Mouse (Mus musculus) c-Kit-positive CD71-positive TER-119-positive erythroid progenitor cells, embryonic 14.5 days (primary cell): ENCODE measurements around the gene Rap1gap.

Source experiments
- DNase-seq: peaks from one replicate; pipeline ENCODE4 v3.0.0-alpha.2; 2013; ENCODE audit warnings: low spot score

The Rap1gap gene

GRCm38 (mm10) chr4:137744433-137744918 lies 80.0 kb downstream of the Rap1gap start:
- no peak for DNase-seq

DNA sequence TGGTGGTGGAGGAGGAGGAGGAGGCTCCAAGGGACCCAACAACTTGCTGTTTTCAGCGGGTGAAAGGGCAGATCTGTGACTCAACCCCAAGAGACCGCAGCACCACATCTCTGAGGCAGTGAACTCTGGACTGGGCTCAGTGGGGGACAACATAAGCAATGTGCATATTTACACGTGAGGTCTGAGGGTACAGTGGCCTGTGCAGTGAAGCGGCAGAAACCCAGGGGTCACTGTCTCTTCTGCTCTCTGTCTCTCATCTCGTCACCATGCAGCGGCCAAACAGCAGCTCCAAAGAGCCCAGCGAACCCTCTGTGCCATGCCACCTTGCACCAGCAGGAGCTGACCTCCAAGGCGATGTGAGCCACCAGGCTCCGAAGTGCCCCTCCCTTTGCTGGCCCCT lies 82.6 kb downstream of the Rap1gap start:
- no peak for DNase-seq

- no peak for DNase-seq
Observed at GRCm38 (mm10) chr4:137747590-137747989, 83.1 kb downstream of the Rap1gap start.

DNA sequence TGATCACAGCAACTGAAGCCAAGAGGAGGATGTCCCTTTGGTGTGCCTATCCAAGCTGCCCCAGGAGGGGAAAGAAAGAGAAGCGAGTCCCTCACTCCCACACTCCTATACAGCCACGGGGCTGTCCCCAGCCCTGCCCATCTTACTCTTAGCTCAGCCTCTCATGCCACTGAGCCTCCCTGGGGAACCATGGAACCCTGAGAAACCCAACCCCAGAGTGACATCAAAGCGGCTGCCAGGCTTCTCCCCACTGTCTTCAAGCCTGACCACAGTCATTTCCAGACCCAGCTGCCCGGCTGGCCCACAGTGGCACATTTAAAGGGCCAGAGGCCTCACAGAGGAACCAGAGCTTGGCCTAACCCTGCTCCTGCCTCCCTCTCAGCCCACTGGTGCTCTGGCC lies 84.2 kb downstream of the Rap1gap start:
- DNase-seq = no peak

DNA sequence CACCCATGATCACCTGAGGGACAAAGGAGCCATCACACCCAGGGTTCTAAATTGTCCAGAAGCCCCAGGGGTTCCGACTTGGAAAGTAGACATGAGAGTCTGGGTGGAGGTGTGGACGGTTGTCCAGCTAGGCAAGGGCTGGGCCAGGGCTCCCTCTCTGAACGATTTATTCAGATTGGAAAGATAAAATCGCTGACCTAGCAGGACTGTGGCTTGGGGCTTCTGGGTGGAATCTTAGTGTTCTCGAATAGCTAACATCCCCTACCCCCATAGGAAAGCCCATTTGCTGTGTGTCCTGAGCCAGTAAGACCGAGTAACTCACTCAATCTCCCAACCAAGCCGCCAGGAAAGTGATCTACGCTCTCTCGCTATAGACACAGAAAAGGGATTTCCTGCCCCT lies 85.2 kb downstream of the Rap1gap start:
- DNase-seq = no peak

DNA sequence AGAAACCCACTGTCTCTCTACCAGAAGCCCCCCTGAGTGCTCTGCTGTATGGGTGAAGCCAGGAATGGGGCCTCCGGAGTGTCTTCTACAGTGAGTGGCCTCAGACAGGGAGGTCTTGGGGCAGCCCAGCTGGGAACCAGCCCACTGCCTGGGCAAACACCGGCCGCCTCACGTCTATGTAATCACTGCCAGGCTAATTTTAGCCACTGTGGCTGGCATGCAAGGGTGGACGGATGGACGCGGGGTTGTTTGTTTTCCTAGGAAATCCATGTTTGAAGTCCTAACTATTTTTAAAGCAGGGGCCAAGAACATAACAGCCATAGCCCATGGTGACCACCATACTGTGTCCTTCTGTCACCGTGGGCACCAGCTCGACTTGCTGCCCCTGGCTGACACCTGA lies 85.6 kb downstream of the Rap1gap start:
- DNase-seq = no peak

- peak; percentile 95 for DNase-seq
Observed at GRCm38 (mm10) chr4:137751310-137751709, 86.8 kb downstream of the Rap1gap start.

GRCm38 (mm10) chr4:137751717-137752116 lies 87.2 kb downstream of the Rap1gap start:
- no peak for DNase-seq

DNA sequence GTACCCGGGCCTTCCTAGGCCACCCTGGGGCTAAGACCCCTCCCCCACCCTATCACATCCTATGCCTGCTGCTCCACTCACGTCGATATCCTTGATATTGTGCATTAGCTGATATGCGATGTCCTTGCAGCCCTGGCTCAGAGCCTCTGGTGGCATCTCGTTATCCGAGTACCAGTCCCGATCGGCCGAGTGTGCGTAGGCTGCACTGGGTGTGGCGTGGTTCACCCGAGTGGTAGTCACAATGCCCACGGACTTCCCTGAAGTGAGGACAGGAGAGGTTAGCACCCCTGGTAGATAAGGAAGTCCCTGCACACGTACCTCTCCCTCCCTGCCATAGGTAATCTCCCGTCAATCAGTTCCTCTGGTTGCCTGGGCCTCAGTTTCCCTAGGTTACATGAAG lies 87.9 kb downstream of the Rap1gap start:
- DNase-seq = peak; percentile 46

- DNase-seq = peak; percentile 49
Observed at GRCm38 (mm10) chr4:137753199-137753598, 88.7 kb downstream of the Rap1gap start.

- DNase-seq = no peak
Observed at GRCm38 (mm10) chr4:137754446-137754845, 89.9 kb downstream of the Rap1gap start.

DNA sequence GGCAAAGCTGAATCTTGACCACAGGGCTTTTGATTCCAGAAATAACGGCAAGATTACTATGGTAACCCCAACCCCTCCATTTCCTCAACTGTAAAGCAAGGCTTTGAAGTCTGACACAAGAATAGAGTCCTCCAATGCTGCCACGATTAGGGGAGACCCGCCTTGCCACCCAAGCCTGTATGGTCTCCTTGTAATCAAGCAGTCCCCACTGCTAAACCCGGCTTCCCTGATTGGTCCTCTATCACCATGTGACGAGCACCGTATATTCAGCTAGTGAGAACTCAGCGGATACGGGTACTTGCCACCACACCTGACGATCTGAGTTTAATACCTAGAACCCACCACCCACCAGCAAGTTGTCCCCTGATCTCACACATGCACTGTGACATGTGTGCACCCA lies 98.4 kb downstream of the Rap1gap start:
- no peak for DNase-seq

GRCm38 (mm10) chr4:137763920-137764495 lies 99.5 kb downstream of the Rap1gap start:
- DNase-seq = no peak

GRCm38 (mm10) chr4:137764621-137765020 lies 100.1 kb downstream of the Rap1gap start:
- no peak for DNase-seq

GRCm38 (mm10) chr4:137765554-137765971 lies 101.0 kb downstream of the Rap1gap start:
- DNase-seq = no peak

- DNase-seq = no peak
Observed at GRCm38 (mm10) chr4:137766365-137766764, 101.8 kb downstream of the Rap1gap start.

GRCm38 (mm10) chr4:137768381-137768780 lies 103.9 kb downstream of the Rap1gap start:
- DNase-seq = no peak

DNA sequence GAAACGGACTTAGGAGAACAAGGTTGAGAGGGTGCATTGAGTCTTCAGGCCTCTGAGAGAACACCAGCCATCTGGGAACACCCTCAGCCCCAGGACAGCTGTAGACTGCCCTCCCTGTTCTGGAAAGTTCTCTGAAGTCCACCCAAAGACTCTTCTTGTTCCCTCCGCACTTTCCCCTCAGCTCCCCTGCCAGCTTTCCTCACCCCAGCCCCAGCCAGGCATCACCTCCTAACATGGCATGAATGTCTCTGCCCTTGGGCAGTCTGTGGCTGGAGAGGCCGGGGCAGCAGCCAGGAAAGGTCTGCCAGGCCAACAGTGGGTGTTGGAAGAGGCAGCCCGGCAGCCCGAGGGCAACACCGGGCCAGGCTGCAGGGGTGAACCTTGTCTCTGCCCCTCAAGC lies 104.3 kb downstream of the Rap1gap start:
- DNase-seq = no peak

DNA sequence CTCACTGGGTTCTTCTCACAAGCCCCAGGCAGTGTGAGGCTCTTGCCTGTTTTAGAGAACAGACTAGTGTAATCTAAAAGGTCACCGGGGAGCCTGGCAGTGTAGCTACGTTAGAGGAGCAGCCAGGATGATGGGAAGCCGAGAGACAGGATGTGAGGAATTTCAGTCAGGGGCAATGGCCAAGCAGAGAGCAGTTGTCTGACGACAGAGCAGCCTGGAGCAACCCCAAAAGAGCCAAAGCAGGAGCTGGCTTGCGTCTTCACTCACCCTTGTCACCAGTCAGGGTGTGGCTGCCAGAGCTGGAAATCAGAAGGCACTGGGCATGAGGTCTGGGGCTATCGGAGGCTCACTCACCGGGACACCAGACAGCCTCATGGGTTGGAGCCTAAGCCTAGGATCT lies 105.1 kb downstream of the Rap1gap start:
- DNase-seq = no peak

DNA sequence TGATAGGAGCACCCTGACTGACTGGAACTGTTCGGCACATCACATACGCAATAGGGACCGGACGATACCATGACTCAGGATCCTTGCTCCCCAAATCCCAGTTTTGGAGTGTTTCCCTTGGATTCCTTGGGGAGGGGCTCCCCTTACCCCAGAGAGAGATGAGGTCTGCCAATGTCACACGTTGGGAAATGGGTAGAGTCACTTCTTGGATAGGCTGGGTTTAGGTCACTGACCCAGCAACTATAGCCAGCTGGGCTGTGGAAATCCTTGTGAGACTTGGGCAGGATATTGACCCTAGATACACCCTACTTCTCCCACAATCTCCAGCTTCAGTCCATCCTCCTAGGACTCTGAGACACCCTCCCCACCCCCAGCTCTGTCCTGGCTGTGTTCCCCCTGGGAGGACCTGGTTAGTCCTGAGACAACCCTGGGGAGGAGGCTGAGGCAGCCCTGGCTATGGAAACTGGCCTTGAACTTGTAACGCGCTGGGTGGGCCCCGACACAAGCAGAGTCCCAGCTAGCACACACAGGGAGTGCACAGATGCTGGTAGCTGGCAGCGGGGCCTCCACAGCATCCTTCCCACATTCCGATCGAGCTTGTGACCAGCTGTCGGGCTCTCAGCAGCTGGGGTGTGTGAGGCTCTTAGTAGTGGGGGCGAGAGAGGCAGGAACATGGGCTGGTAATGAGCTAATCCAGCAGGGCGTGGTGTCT lies 106.5 kb downstream of the Rap1gap start:
- no peak for DNase-seq

DNA sequence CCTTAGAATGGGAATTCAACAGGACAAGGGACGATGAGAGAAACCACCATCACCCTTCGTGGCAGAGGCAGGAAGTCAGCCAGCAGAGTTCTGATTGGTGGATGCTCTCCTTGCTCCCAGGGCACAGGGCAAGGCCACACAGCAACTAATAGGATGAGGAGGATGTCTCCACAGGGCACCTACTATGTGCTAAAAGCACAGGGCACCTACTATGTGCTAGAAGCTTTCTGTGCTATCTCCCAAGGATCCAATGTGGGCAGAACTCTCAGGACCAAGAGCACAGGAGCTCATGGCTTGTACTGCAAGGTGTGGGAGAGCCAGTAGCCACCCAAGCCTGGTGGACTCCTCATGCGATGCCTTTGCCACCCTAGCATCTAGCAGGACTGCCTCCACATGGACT lies 107.2 kb downstream of the Rap1gap start:
- no peak for DNase-seq

GRCm38 (mm10) chr4:137772438-137773056 lies 108.0 kb downstream of the Rap1gap start:
- DNase-seq = no peak

- DNase-seq = no peak
Observed at GRCm38 (mm10) chr4:137773369-137773899, 108.9 kb downstream of the Rap1gap start.
